Mouse (Mus musculus) kidney, embryonic 14.5 days (tissue): ENCODE data around the gene C2cd2. TPM values are rescaled to one million over a fixed set of nuclear protein-coding genes. Genes with fewer than 3 reads are reported as not detected.

Experiments
- ATAC-seq: fragments of 200-750 bp; cut with Nextera tagmentation; 2 replicates; pipeline ENCODE4 v1.8.0; 2017; ENCODE audit warnings: moderate number of reproducible peaks, mild to moderate bottlenecking, moderate TSS enrichment, moderate library complexity; ENCODE audit not compliant: low FRiP score, low TSS enrichment
- H3K27ac ChIP-seq: fragments of 300-500 bp; sonication (generic); 2 replicates; pipeline ENCODE4 v1.5.1; 2014; ENCODE audit warnings: low read depth, mild to moderate bottlenecking, low read length, moderate library complexity, mixed read lengths
- H3K27me3 ChIP-seq: fragments of 300-500 bp; sonication (generic); 2 replicates; pipeline ENCODE4 v1.6.1; 2014; ENCODE audit warnings: mild to moderate bottlenecking, low read length; ENCODE audit not compliant: control insufficient read depth, insufficient read depth
- H3K36me3 ChIP-seq: fragments of 300-500 bp; sonication (generic); 2 replicates; pipeline ENCODE4 v1.6.1; 2014; ENCODE audit warnings: low read length, mixed read lengths; ENCODE audit not compliant: control insufficient read depth, insufficient read depth
- H3K4me1 ChIP-seq: fragments of 300-500 bp; sonication (generic); 2 replicates; pipeline ENCODE4 v1.6.1; 2014; ENCODE audit warnings: low read length, mixed read lengths; ENCODE audit not compliant: control insufficient read depth, insufficient read depth
- H3K4me2 ChIP-seq: fragments of 300-500 bp; sonication (generic); replicated peaks from 2 replicates; pipeline ENCODE4 v1.6.1; 2014; ENCODE audit warnings: low read depth, mild to moderate bottlenecking, low read length
- H3K4me3 ChIP-seq: fragments of 300-500 bp; sonication (generic); 2 replicates; pipeline ENCODE4 v1.5.1; 2014; ENCODE audit warnings: mild to moderate bottlenecking, low read length
- H3K9ac ChIP-seq: fragments of 300-500 bp; sonication (generic); 2 replicates; pipeline ENCODE4 v1.6.1; 2014; ENCODE audit warnings: low read depth, mild to moderate bottlenecking, low read length, moderate library complexity
- H3K9me3 ChIP-seq: fragments of 300-500 bp; sonication (generic); 2 replicates; pipeline ENCODE4 v1.6.1; 2016; ENCODE audit warnings: low read length; ENCODE audit not compliant: control insufficient read depth
- WGBS: fragments of 180-500 bp; shearing (Covaris S2); extraction: QIAGEN DNeasy Blood & Tissue Kit; methylation state at CpG from one replicate; pipeline ENCODE4 v1.1.7; 2014; 5-methylcytosine and 5-hydroxymethylcytosine counted together
- polyA plus RNA-seq: library from polyadenylated mRNA; unstranded; fragments of >200 nt; fragmentation: Nextera tagmentation; extraction: Ambion mirVana; gene quantifications from 2 replicates; pipeline ENCODE4 v1.2.1, GENCODE M21; 2014

The C2cd2 gene
- polyA plus RNA-seq, 1 experiment from 2014 or later = 20.6 TPM

DNA sequence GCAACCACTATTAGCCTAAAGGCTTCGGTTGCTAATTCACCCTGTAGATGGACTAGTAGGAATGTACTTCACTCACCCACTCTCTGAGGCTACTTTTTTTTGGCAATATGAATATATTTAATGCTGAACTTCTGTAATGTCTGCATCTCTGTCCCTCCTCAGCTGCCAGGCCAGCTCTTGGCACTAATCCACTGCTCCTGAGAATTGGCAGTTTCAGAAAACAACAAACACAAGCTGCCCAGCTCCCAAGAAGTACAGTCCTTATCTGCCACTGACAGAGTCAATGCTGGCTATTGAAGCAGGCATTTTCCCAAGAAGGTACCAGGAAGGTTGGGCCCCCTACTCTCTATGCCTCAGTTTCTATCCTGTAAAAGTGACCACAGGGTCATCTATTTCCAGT is 53.0 kb downstream of the C2cd2 start:
- Histone ChIP-seq H3K4me2 (no peak overlapping the region), H3K27me3 (no peaks in the 10 kb centered on the region), H3K4me1 (no peaks in the 10 kb centered on the region), H3K27ac (no peak overlapping the region), H3K9ac (no peak overlapping the region), H3K4me3 (no peak overlapping the region), H3K36me3 (no peaks in the 10 kb centered on the region; the same call in 1 of the 2 replicates), H3K9me3 (no peaks in the 10 kb centered on the region)
- ATAC-seq = no peak
- WGBS = 93% methylated on average over 1 of the region's 1 CpGs

DNA sequence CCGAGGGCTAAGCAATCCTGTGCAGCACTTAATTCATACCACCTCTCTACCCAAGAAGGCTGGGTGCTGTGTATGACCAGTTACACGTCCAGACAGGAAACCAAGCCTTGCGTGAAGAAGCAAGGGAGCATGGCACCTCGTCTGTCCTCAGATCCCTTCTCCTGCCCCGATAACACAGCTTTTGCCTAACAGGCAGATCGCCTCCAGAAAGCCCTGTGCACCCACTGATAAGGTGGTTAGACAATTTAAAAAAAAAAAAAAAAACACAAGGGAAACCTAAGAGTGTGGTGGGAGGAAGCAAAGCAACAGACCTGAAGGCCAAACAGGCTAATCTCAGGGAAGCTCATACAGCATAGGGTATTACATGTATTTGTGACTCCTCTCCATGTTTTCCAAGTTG is 54.9 kb downstream of the C2cd2 start:
- no peak overlapping the region for H3K4me2 ChIP-seq
- 82% methylated on average over 6 of the region's 6 CpGs for WGBS
- H3K27ac ChIP-seq = no peak overlapping the region
- H3K4me1 ChIP-seq = no peaks in the 10 kb centered on the region
- H3K36me3 ChIP-seq = no peaks in the 10 kb centered on the region; the same call in 1 of the 2 replicates
- no peak for ATAC-seq
- no peaks in the 10 kb centered on the region for H3K9me3 ChIP-seq
- H3K9ac ChIP-seq = no peak overlapping the region
- no peaks in the 10 kb centered on the region for H3K27me3 ChIP-seq
- no peak overlapping the region for H3K4me3 ChIP-seq

DNA sequence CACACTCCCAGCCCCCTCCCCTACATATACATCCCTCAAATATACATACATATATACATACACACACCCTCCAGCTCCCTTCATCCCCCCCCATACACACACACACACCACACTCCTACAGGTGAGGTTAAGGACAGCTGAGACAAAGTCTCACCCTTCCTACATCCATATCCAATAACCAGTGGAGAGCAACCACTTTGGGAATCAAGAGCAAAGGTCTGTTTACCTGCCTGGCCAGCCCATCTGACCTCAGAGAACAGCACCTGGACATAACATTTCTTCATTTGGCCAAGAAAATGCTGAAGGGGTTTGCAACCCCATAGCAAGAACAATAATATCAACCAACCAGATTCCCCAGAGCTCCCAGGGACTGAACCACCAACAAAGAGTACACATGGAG is 56.1 kb downstream of the C2cd2 start:
- no peaks in the 10 kb centered on the region for H3K27me3 ChIP-seq

DNA sequence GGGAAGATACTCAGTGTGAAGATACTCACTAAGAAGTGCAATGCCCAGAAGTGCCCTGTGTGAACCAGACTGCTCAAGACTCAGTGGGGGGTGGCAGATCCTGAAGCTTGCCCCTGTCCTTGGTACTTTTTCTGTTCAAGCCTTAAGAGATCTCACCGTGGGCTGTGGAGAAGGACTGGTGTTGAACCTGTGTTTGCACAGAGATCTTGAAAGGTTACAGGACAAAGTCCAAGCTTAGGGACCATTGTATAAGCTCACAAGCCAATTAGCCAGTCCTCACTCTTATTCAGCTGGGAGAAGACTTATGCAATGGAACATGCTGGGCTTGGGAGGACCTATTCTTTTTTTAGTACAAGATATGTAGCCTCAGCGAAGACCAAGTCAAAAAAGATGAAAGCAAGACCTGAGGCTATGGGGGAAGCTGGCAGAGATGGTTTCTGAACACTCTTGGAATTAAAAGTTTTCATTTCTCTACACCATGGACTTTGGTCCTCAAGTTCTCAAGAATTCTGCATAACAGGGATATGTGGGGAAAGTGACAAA is 56.9 kb downstream of the C2cd2 start:
- Histone ChIP-seq H3K4me3 (no peak overlapping the region), H3K9me3 (no peaks in the 10 kb centered on the region), H3K4me2 (no peak overlapping the region), H3K9ac (no peak overlapping the region), H3K27me3 (no peaks in the 10 kb centered on the region), H3K27ac (no peak overlapping the region), H3K4me1 (no peaks in the 10 kb centered on the region), H3K36me3 (no peaks in the 10 kb centered on the region; the same call in 1 of the 2 replicates)
- 82% methylated on average over 2 of the region's 2 CpGs for WGBS
- ATAC-seq = no peak

More for the DNA sequence above, 56.1 kb downstream of the C2cd2 start:
- ATAC-seq = no peak
- Histone ChIP-seq H3K9ac (no peak overlapping the region), H3K27ac (no peak overlapping the region), H3K9me3 (no peaks in the 10 kb centered on the region), H3K4me3 (no peak overlapping the region), H3K36me3 (no peaks in the 10 kb centered on the region; the same call in 1 of the 2 replicates), H3K4me1 (no peaks in the 10 kb centered on the region), H3K4me2 (no peak overlapping the region)

DNA sequence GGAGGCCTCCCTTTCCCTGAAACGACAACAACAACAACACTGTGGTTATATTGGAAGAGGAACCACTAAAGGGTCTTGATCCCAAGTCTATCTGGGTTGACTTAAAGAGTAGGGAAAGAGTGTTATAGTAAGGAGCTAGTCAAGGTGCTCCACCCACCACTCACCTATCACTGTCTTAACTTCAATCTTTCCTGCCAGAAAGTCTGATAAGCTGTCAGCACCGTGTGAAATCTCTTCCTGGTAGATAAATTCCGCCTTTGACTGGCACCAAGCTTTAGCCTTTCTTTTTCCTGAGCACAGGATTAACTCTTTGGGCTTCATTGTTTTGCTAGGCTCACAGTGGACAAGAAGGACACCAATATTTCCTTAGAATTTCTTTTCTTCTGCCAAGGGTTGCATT is 58.4 kb downstream of the C2cd2 start:
- WGBS = 80% methylated on average over 3 of the region's 3 CpGs
- Histone ChIP-seq H3K9ac (no peak overlapping the region), H3K36me3 (no peaks in the 10 kb centered on the region), H3K9me3 (no peaks in the 10 kb centered on the region), H3K4me3 (no peak overlapping the region), H3K4me2 (no peak overlapping the region), H3K4me1 (no peaks in the 10 kb centered on the region), H3K27ac (no peak overlapping the region), H3K27me3 (no peaks in the 10 kb centered on the region)
- no peak for ATAC-seq

DNA sequence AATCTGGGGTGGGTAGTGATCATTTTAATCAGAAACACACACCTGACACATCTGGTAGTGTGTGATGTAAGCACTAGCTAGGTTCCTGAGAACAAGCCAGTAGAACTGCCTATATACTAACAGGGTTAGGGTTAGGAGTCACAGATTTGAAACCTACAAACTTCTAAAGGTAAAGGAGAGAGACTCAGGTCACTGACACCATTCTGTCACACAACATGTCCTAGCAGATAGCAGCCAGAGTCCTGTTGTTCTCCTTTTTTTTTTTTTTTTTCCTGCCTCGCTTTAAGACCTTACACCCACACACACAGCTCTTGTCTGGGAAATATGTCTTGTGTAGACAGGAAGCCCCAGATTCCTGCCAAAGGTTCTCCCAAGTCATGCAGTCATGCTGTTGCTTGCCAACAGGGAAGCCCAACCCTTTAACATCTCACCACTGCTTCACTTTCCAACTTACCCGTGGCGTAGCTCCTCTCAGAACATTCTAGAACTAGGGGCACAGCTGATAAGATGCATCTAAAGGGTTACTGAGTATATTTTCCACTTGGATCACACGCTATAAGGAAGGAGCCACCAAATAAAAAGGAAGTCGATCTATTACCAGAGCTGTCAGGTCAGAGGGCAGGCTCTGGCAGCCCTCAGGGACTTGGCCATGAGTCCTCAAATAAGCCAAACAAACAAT is 64.9 kb downstream of the C2cd2 start:
- Histone ChIP-seq H3K9ac (no peak overlapping the region), H3K4me1 (no peaks in the 10 kb centered on the region), H3K4me3 (no peak overlapping the region), H3K36me3 (no peaks in the 10 kb centered on the region), H3K4me2 (no peak overlapping the region), H3K27me3 (no peaks in the 10 kb centered on the region), H3K27ac (no peak overlapping the region), H3K9me3 (no peaks in the 10 kb centered on the region)
- ATAC-seq = no peak
- 64% methylated on average over 5 of the region's 5 CpGs for WGBS

DNA sequence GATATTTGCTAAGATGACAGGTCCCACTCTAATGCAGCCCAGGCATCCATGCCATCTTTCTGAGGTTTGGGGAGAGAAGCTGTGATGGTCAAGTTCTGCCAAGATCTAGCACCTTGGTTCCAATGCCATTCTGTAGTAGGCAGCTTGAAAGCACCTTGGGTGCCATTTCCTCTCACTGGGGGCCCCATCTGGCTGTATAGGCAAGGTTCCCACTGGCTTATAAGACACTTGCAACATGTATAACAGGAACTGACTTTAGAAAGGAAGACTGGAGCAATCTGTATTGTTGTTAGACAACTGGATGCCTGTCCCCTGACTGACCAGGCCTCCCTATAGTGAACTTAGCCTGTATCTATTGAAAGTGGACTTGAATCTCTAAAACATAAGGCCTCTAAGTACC is 74.6 kb downstream of the C2cd2 start:
- no peak overlapping the region for H3K9ac ChIP-seq
- no peak overlapping the region for H3K27ac ChIP-seq
- no peaks in the 10 kb centered on the region for H3K27me3 ChIP-seq
- H3K4me3 ChIP-seq = no peak overlapping the region
- no peak for ATAC-seq
- no peaks in the 10 kb centered on the region for H3K9me3 ChIP-seq
- peaks cover 3% of the 10 kb centered on the region; the same call in 1 of the 2 replicates for H3K36me3 ChIP-seq
- H3K4me2 ChIP-seq = no peak overlapping the region
- no peaks in the 10 kb centered on the region for H3K4me1 ChIP-seq

DNA sequence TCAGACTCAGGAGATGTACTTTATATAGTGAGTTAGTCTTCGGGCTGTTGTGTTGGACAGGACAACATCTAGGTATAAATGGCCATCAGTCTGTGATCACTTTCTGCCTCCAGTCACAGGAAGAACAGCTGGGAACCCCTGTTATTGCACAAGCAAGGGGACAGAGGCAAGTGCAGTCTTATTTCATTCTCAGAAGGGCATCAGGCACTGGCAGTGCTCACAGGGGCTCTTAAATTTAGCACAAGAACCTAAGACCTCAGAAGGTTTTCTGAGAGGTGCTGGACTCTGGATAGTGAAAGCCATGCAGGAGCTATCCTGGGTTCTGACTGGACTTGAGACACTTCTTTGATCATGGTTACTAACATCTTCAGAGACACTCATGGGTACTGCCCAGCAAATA is 78.7 kb downstream of the C2cd2 start:
- Histone ChIP-seq H3K27me3 (no peaks in the 10 kb centered on the region), H3K4me3 (no peak overlapping the region), H3K9ac (no peak overlapping the region), H3K4me1 (no peaks in the 10 kb centered on the region), H3K36me3 (peaks cover 5% of the 10 kb centered on the region; the same call in 1 of the 2 replicates), H3K4me2 (no peak overlapping the region), H3K27ac (no peak overlapping the region), H3K9me3 (no peaks in the 10 kb centered on the region)
- ATAC-seq = no peak
- 100% methylated on average over 1 of the region's 1 CpGs for WGBS

DNA sequence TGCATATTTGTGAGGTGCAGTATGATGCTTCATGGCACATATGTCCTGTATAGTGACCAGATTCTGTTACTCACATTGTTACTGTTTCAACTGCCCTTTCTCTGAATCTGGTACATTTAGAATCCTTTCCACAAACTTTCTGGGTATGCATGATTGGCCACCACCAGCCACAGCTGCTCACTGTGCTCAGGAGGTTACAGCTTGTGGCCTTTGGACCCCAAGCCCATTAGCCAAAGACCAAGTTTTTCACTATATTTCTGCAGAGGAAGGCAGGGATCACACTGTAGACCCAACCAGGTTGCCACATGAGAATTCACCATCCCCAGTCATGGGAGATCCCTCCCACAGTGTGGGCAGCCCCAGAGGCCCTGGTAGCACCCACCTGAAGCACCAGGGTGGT is 79.5 kb downstream of the C2cd2 start:
- no peak overlapping the region for H3K27ac ChIP-seq
- H3K4me1 ChIP-seq = no peaks in the 10 kb centered on the region
- H3K4me2 ChIP-seq = no peak overlapping the region
- peaks cover 5% of the 10 kb centered on the region; the same call in 1 of the 2 replicates for H3K36me3 ChIP-seq
- ATAC-seq = no peak
- H3K9ac ChIP-seq = no peak overlapping the region
- H3K9me3 ChIP-seq = no peaks in the 10 kb centered on the region
- H3K27me3 ChIP-seq = no peaks in the 10 kb centered on the region
- no peak overlapping the region for H3K4me3 ChIP-seq
